Mouse (Mus musculus): ENCODE measurements around the gene Rbck1.

GRCm38 (mm10) chr2:152327980-152328379 is 4.5 kb downstream of the Rbck1 start:
- no peak for TF ChIP-seq CTCF (IDR thresholded peaks at IDR 0.05; ENCODE audit: control insufficient read depth, insufficient read depth, insufficient replicate concordance, low read depth, low read length)
- TF ChIP-seq POLR2A (IDR thresholded peaks at IDR 0.05; ENCODE audit: control insufficient read depth, low read depth, low read length), result no peak
